Comparison of ENCODE assay signal across 22 mouse cellular contexts in the genomic region with DNA sequence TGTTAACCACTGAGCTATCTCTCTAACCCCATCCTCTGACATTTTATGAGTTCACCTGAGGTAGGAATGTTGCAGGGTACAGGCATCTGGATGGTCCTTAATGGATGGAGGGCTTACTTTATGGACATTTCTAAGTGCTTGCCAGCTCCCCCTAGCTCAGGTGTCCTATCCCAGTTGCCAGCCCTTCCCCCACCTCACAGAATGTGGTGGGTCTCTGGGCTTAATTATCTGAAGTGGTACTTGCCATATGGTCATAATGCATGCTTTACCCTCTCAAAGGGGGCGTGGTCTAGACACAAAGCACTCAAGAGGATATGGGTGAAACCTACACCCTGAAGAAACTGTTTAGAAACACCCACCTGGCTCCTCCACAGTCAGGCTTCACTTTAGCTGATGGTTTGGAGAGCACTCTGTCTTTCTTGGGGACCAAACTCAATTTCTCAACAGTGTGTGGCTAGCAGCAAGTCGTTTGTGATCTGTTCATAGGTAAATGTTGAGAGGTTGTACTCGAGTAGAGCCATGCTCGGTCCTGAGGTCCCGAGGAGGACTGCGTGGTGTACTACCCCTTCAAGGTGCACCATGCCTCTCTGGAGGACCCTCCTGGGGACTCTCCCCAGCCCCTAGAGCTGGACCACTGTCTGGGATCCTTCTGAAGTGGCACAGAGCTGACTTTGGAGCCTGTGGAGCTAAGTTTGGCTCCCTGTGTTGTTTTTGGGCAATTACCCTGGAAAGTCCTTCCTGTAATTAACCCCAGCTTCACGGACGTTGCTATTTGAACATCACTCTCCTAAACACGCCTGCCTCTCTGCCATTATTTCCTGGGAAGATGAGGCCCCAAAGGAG.
DNase-seq lines count a peak whose midpoint lies in the region; ATAC-seq and TF ChIP-seq lines count a peak whose summit lies in the region.
"Had no signal": no experiment of that assay in that cellular context is flagged by ENCODE, and none has a peak within 500 bp of the region (broad histone marks: within the 10 kb centered on the region; RNA-seq: fewer than 3 reads in every experiment).

No protein-coding gene starts in this region.

- H3K4me2 ChIP-seq in forebrain, postnatal 0 days (ENCODE audit: low read depth), result no peak overlapping the region
- H3K4me2 ChIP-seq in kidney, embryonic 16.5 days (replicated peaks; ENCODE audit: low read depth, low read length), result no peak overlapping the region
- H3K4me2 ChIP-seq in embryonic facial prominence, embryonic 11.5 days (ENCODE audit: low read depth, low read length), result no peak overlapping the region
- H3K4me2 ChIP-seq: forebrain, embryonic 13.5 days; heart, embryonic 13.5 days had no signal

- DNase-seq in forebrain, embryonic 10.5 days (ENCODE audit: extremely low spot score, low spot score), result no peak
- DNase-seq in forebrain, postnatal 0 days, result no peak
- no peak for DNase-seq in kidney, adult 9 months
- peak; percentile 30 for DNase-seq in embryonic facial prominence, embryonic 11.5 days (ENCODE audit: low spot score)
- DNase-seq in neural tube, embryonic 10.5 days (ENCODE audit: extremely low spot score, low spot score), result peak; percentile 20
- no peak for DNase-seq in thymus, postnatal 10 days (ENCODE audit: low spot score in 2 of 2)
- DNase-seq in thymus, adult 18-20 months, result no peak
- DNase-seq: adrenal gland, adult 8-10 months; cerebellum, adult 8-10 months; gastrocnemius, adult 2 months; heart, postnatal 36 days; kidney, adult 2 months; liver; lung, postnatal 10 days; spleen, adult 18-20 months; thymus, adult 2 months had no signal

- no peak for TF ChIP-seq CTCF in forebrain, postnatal 0 days (IDR thresholded peaks at IDR 0.05; ENCODE audit: low read depth)

- peak overlapping the region; percentile 74 for H3K27ac ChIP-seq in forebrain, embryonic 10.5 days
- no peak overlapping the region for H3K27ac ChIP-seq in forebrain, postnatal 0 days (ENCODE audit: low read depth, low read length)
- H3K27ac ChIP-seq in kidney, embryonic 16.5 days (ENCODE audit: low read length), result peak overlapping the region; percentile 80
- 0 out of 2 replicates have a peak overlapping the region, but pooled peaks have one; percentile 6 for H3K27ac ChIP-seq in embryonic facial prominence, embryonic 11.5 days (replicated peaks; ENCODE audit: low read depth, low read length)
- H3K27ac ChIP-seq: forebrain, embryonic 13.5 days; gastrocnemius, adult 2 months; heart, embryonic 13.5 days; hindbrain, postnatal 0 days had no signal

- H3K36me3 ChIP-seq in forebrain, embryonic 10.5 days (replicated peaks), result no peaks in the 10 kb centered on the region
- no peaks in the 10 kb centered on the region for H3K36me3 ChIP-seq in forebrain, postnatal 0 days (ENCODE audit: insufficient read depth)
- H3K36me3 ChIP-seq in kidney, embryonic 16.5 days (ENCODE audit: insufficient read depth, low read length), result no peaks in the 10 kb centered on the region
- H3K36me3 ChIP-seq in embryonic facial prominence, embryonic 11.5 days (replicated peaks; ENCODE audit: control insufficient read depth, insufficient read depth, low read depth, low read length), result no peaks in the 10 kb centered on the region
- H3K36me3 ChIP-seq: heart, embryonic 13.5 days had no signal

- WGBS in forebrain, embryonic 10.5 days, result 55% methylated on average over 9 of the region's 9 CpGs
- WGBS in forebrain, postnatal 0 days, result 60% methylated on average over 9 of the region's 9 CpGs
- WGBS in kidney, embryonic 16.5 days, result 10% methylated on average over 9 of the region's 9 CpGs
- 31% methylated on average over 9 of the region's 9 CpGs for WGBS in embryonic facial prominence, embryonic 11.5 days

- H3K9me3 ChIP-seq in forebrain, embryonic 10.5 days, result peaks cover 3% of the 10 kb centered on the region; the same call in 1 of the 2 replicates
- H3K9me3 ChIP-seq in forebrain, postnatal 0 days (ENCODE audit: low read length), result no peaks in the 10 kb centered on the region
- H3K9me3 ChIP-seq in kidney, embryonic 16.5 days (ENCODE audit: low read length), result no peaks in the 10 kb centered on the region; the same call in 1 of the 2 replicates
- H3K9me3 ChIP-seq in embryonic facial prominence, embryonic 11.5 days (replicated peaks; ENCODE audit: control insufficient read depth, low read length), result no peaks in the 10 kb centered on the region
- H3K9me3 ChIP-seq: forebrain, embryonic 13.5 days; heart, embryonic 13.5 days had no signal

- H3K4me3 ChIP-seq in forebrain, embryonic 10.5 days, result no peak overlapping the region
- no peak overlapping the region for H3K4me3 ChIP-seq in forebrain, postnatal 0 days (ENCODE audit: low read depth, low read length)
- no peak overlapping the region for H3K4me3 ChIP-seq in kidney, embryonic 16.5 days (ENCODE audit: low read length)
- H3K4me3 ChIP-seq in embryonic facial prominence, embryonic 11.5 days (ENCODE audit: low read depth, low read length), result no peak overlapping the region
- H3K4me3 ChIP-seq: forebrain, embryonic 13.5 days; gastrocnemius, adult 2 months; heart, embryonic 13.5 days had no signal

- H3K4me1 ChIP-seq in forebrain, embryonic 10.5 days, result peaks cover 64% of the 10 kb centered on the region
- H3K4me1 ChIP-seq in forebrain, postnatal 0 days (ENCODE audit: insufficient read depth), result no peaks in the 10 kb centered on the region
- H3K4me1 ChIP-seq in kidney, embryonic 16.5 days (ENCODE audit: insufficient read depth, low read length), result peaks cover 39% of the 10 kb centered on the region
- H3K4me1 ChIP-seq in embryonic facial prominence, embryonic 11.5 days (ENCODE audit: control insufficient read depth, insufficient read depth, low read length), result peaks cover 2% of the 10 kb centered on the region; the same call in 1 of the 2 replicates

- ATAC-seq in forebrain, postnatal 0 days, result no peak
- ATAC-seq in kidney, embryonic 16.5 days (ENCODE audit: low FRiP score, low TSS enrichment), result no peak
- no peak for ATAC-seq in embryonic facial prominence, embryonic 11.5 days (replicated peaks; ENCODE audit: insufficient number of reproducible peaks, low FRiP score, low TSS enrichment, low read depth)
- ATAC-seq: CD4-positive, CD25-positive, alpha-beta regulatory T cell, adult 4 months; forebrain, embryonic 13.5 days; hindbrain, postnatal 0 days; Patski had no signal

- H3K27me3 ChIP-seq in forebrain, embryonic 10.5 days (ENCODE audit: poor library complexity, severe bottlenecking), result peaks cover 7% of the 10 kb centered on the region
- H3K27me3 ChIP-seq in forebrain, postnatal 0 days (ENCODE audit: insufficient read depth, low read length), result no peaks in the 10 kb centered on the region; the same call in none of the 2 replicates
- H3K27me3 ChIP-seq in kidney, embryonic 16.5 days (ENCODE audit: insufficient read depth, low read length), result no peaks in the 10 kb centered on the region
- no peaks in the 10 kb centered on the region for H3K27me3 ChIP-seq in embryonic facial prominence, embryonic 11.5 days (ENCODE audit: control insufficient read depth, insufficient read depth, low read length)
- H3K27me3 ChIP-seq: forebrain, embryonic 13.5 days; heart, embryonic 13.5 days; Patski had no signal

- H3K9ac ChIP-seq in forebrain, postnatal 0 days, result no peak overlapping the region
- H3K9ac ChIP-seq in kidney, embryonic 16.5 days (replicated peaks; ENCODE audit: low read length), result peak overlapping the region; percentile 16; the same call in 1 of the 2 replicates
- H3K9ac ChIP-seq in embryonic facial prominence, embryonic 11.5 days (replicated peaks; ENCODE audit: low read length), result no peak overlapping the region
- H3K9ac ChIP-seq: forebrain, embryonic 13.5 days; heart, embryonic 13.5 days had no signal

Comparison
In these comparisons a context has a peak if more than half of its experiments do, and no peak if none do; other contexts are left out.
1. DNase-seq: peak in embryonic facial prominence, embryonic 11.5 days (single experiment) and neural tube, embryonic 10.5 days (single experiment); none in forebrain, embryonic 10.5 days (single experiment), forebrain, postnatal 0 days (single experiment), kidney, adult 9 months (single experiment), thymus, postnatal 10 days (0 of 2) and thymus, adult 18-20 months (0 of 2).